Mouse (Mus musculus) midbrain, embryonic 14.5 days (tissue): ENCODE measurements around the gene Actc1. TPM values are rescaled to one million over a fixed set of nuclear protein-coding genes. Genes with fewer than 3 reads are reported as not detected.

Experiments used
- ATAC-seq: fragments of 200-750 bp; cut with Nextera tagmentation; 2 replicates; pipeline ENCODE4 v1.8.0; 2017; ENCODE audit warnings: moderate number of reproducible peaks, moderate library complexity; ENCODE audit not compliant: low FRiP score, low TSS enrichment
- DNase-seq: peaks from one replicate; pipeline ENCODE4 v3.0.0-alpha.2; 2015
- H3K27ac ChIP-seq: fragments of 300-500 bp; sonication (generic); replicated peaks from 2 replicates; pipeline ENCODE4 v1.5.1; 2014; ENCODE audit warnings: mild to moderate bottlenecking, low read depth, low read length, moderate library complexity
- H3K27me3 ChIP-seq: fragments of 300-500 bp; sonication (generic); 2 replicates; pipeline ENCODE4 v1.6.1; 2014; ENCODE audit warnings: low read length, control low read depth, mixed read lengths; ENCODE audit not compliant: control insufficient read depth, insufficient read depth
- H3K36me3 ChIP-seq: fragments of 300-500 bp; sonication (generic); 2 replicates; pipeline ENCODE4 v1.6.1; 2014; ENCODE audit warnings: low read length, control low read depth; ENCODE audit not compliant: control insufficient read depth, insufficient read depth
- H3K4me1 ChIP-seq: fragments of 300-500 bp; sonication (generic); 2 replicates; pipeline ENCODE4 v1.6.1; 2014; ENCODE audit warnings: mild to moderate bottlenecking, antibody characterized with exemption, low read length, control low read depth; ENCODE audit not compliant: control insufficient read depth, insufficient read depth
- H3K4me2 ChIP-seq: fragments of 300-500 bp; sonication (generic); 2 replicates; pipeline ENCODE4 v1.6.1; 2014; ENCODE audit warnings: mild to moderate bottlenecking, low read length, moderate library complexity
- H3K4me3 ChIP-seq: fragments of 300-500 bp; sonication (generic); replicated peaks from 2 replicates; pipeline ENCODE4 v1.5.1; 2014; ENCODE audit warnings: low read depth, low read length
- H3K9ac ChIP-seq: fragments of 300-500 bp; sonication (generic); replicated peaks from 2 replicates; pipeline ENCODE4 v1.6.1; 2014; ENCODE audit warnings: mild to moderate bottlenecking, low read length, moderate library complexity
- H3K9me3 ChIP-seq: fragments of 300-500 bp; sonication (generic); 2 replicates; pipeline ENCODE4 v1.6.1; 2016; ENCODE audit warnings: low read length, control low read depth, mixed read lengths; ENCODE audit not compliant: control insufficient read depth
- WGBS: fragments of 180-500 bp; shearing (Covaris S2); extraction: QIAGEN DNeasy Blood & Tissue Kit; methylation state at CpG from one replicate; pipeline ENCODE4 v1.1.7; 2014; 5-methylcytosine and 5-hydroxymethylcytosine counted together
- polyA plus RNA-seq: library from polyadenylated mRNA; unstranded; fragments of >200 nt; fragmentation: Nextera tagmentation; extraction: Ambion mirVana; gene quantifications from 2 replicates; pipeline ENCODE4 v1.2.1, GENCODE M21; 2014

Gene Actc1
- 0.24 and 0.89 TPM in 2 replicates for polyA plus RNA-seq

- ATAC-seq (no peak), DNase-seq (peak; percentile 17)
- Histone ChIP-seq H3K27ac (no peak within 1 kb of the TSS), H3K4me2 (no peak within 1 kb of the TSS), H3K27me3 (no peaks in the 10 kb centered on the region), H3K9ac (no peak within 1 kb of the TSS), H3K36me3 (no peaks in the 10 kb centered on the region), H3K4me3 (no peak within 1 kb of the TSS), H3K4me1 (peaks cover 10% of the 10 kb centered on the region; the same call in 1 of the 2 replicates), H3K9me3 (no peaks in the 10 kb centered on the region)
- WGBS: 47% methylated on average over 14 of the region's 14 CpGs
Observed at GRCm38 (mm10) chr2:114052696-114053598, at the start of gene Actc1. TSS of gene Actc1 (minus strand) at chr2:114053548.

DNA sequence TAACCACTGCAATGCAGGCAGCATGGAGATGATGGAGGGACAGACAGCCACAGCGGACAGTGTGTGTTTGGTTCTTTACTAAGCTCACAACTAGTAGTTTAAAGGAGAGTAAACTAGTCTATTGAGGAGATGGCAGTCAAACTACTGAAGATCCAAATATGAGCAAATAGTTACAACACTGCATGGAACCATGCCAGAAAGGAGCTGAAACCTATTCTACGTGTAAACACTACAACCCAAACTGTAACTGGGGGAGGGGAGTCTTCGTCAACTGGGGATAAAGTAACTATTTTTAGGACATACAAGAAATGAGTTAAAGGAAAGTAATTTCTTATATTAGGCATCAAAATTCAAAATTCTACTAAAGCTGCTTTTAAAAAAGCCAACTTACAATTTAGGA, 49.1 kb upstream of the Actc1 start:
- Histone ChIP-seq H3K27ac (no peak overlapping the region), H3K36me3 (peaks cover 76% of the 10 kb centered on the region), H3K27me3 (no peaks in the 10 kb centered on the region), H3K9ac (no peak overlapping the region), H3K9me3 (no peaks in the 10 kb centered on the region), H3K4me3 (no peak overlapping the region), H3K4me1 (no peaks in the 10 kb centered on the region), H3K4me2 (no peak overlapping the region)
- DNase-seq: no peak
- WGBS: 94% methylated on average over 3 of the region's 3 CpGs
- no peak for ATAC-seq

GRCm38 (mm10) chr2:114100834-114101233, 47.5 kb upstream of the Actc1 start:
- no peaks in the 10 kb centered on the region for H3K27me3 ChIP-seq
- no peak overlapping the region for H3K9ac ChIP-seq
- no peaks in the 10 kb centered on the region for H3K4me1 ChIP-seq
- no peak overlapping the region for H3K4me2 ChIP-seq
- H3K36me3 ChIP-seq: peaks cover 63% of the 10 kb centered on the region
- ATAC-seq (no peak), DNase-seq (no peak)
- H3K9me3 ChIP-seq: no peaks in the 10 kb centered on the region
- no peak overlapping the region for H3K27ac ChIP-seq
- no peak overlapping the region for H3K4me3 ChIP-seq
- 95% methylated on average over 9 of the region's 9 CpGs for whole genome bisulfite sequencing

DNA sequence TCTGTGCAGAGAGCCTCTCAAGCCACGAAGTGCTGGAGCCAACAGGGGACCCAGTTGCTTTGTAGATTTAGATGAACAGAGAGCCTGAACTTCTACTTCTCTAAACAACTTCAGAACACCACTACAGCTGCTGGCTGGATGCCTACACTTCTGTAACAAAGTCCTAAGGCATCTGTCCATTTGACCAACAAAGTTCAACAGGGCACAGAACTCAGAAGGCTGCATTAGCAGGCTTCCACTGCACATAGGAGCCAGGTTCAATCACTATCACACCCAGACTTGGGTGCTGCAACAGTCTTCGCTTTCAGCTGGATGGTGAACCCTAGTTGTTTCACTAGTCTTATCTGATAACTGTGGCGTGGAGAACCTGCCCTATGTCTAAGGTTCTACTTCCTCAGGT, 46.5 kb upstream of the Actc1 start:
- 89% methylated on average over 3 of the region's 3 CpGs for WGBS
- no peak for DNase-seq
- Histone ChIP-seq H3K9ac (no peak overlapping the region), H3K9me3 (no peaks in the 10 kb centered on the region), H3K27ac (no peak overlapping the region), H3K36me3 (peaks cover 54% of the 10 kb centered on the region), H3K4me2 (no peak overlapping the region), H3K4me3 (no peak overlapping the region), H3K27me3 (no peaks in the 10 kb centered on the region), H3K4me1 (no peaks in the 10 kb centered on the region)
- no peak for ATAC-seq

- Histone ChIP-seq H3K4me2 (no peak overlapping the region), H3K36me3 (peaks cover 47% of the 10 kb centered on the region), H3K4me3 (no peak overlapping the region), H3K9ac (no peak overlapping the region), H3K27ac (no peak overlapping the region), H3K4me1 (no peaks in the 10 kb centered on the region), H3K27me3 (no peaks in the 10 kb centered on the region), H3K9me3 (no peaks in the 10 kb centered on the region)
- ATAC-seq: no peak
- DNase-seq: no peak
- WGBS: 96% methylated on average over 5 of the region's 5 CpGs
Observed at GRCm38 (mm10) chr2:114099109-114099508, 45.8 kb upstream of the Actc1 start.

GRCm38 (mm10) chr2:114097627-114098026, 44.3 kb upstream of the Actc1 start:
- DNase-seq (no peak), ATAC-seq (no peak)
- Histone ChIP-seq H3K4me2 (no peak overlapping the region), H3K9ac (no peak overlapping the region), H3K27me3 (no peaks in the 10 kb centered on the region), H3K36me3 (peaks cover 34% of the 10 kb centered on the region), H3K27ac (no peak overlapping the region), H3K4me1 (no peaks in the 10 kb centered on the region), H3K9me3 (no peaks in the 10 kb centered on the region), H3K4me3 (no peak overlapping the region)
- 96% methylated on average over 4 of the region's 4 CpGs for WGBS

GRCm38 (mm10) chr2:114096570-114096969, 43.2 kb upstream of the Actc1 start:
- no peak overlapping the region for H3K9ac ChIP-seq
- H3K4me1 ChIP-seq: no peaks in the 10 kb centered on the region
- DNase-seq (no peak), ATAC-seq (no peak)
- H3K36me3 ChIP-seq: peaks cover 24% of the 10 kb centered on the region
- 93% methylated on average over 1 of the region's 1 CpGs for WGBS
- H3K27me3 ChIP-seq: no peaks in the 10 kb centered on the region
- no peak overlapping the region for H3K27ac ChIP-seq
- H3K4me2 ChIP-seq: no peak overlapping the region
- no peaks in the 10 kb centered on the region for H3K9me3 ChIP-seq
- no peak overlapping the region for H3K4me3 ChIP-seq

- Histone ChIP-seq H3K4me3 (no peak overlapping the region), H3K4me1 (no peaks in the 10 kb centered on the region), H3K9ac (no peak overlapping the region), H3K27me3 (no peaks in the 10 kb centered on the region), H3K4me2 (no peak overlapping the region), H3K9me3 (no peaks in the 10 kb centered on the region), H3K36me3 (peaks cover 12% of the 10 kb centered on the region), H3K27ac (no peak overlapping the region)
- no peak for DNase-seq
- ATAC-seq: no peak
- WGBS: 97% methylated on average over 5 of the region's 5 CpGs
Observed at GRCm38 (mm10) chr2:114095348-114095747, 42.0 kb upstream of the Actc1 start.

GRCm38 (mm10) chr2:114094696-114095095, 41.3 kb upstream of the Actc1 start:
- Histone ChIP-seq H3K4me2 (no peak overlapping the region), H3K4me3 (no peak overlapping the region), H3K4me1 (no peaks in the 10 kb centered on the region), H3K27me3 (no peaks in the 10 kb centered on the region), H3K9me3 (no peaks in the 10 kb centered on the region), H3K36me3 (peaks cover 6% of the 10 kb centered on the region; the same call in 1 of the 2 replicates), H3K27ac (no peak overlapping the region), H3K9ac (no peak overlapping the region)
- WGBS: 100% methylated on average over 1 of the region's 1 CpGs
- ATAC-seq (no peak), DNase-seq (no peak)
